Mouse (Mus musculus): ENCODE data around the gene Ndufv1. TPM values are rescaled to one million over a fixed set of nuclear protein-coding genes. Genes with fewer than 3 reads are reported as not detected.
"Not testable (repeated sequence)": the region's sequence is repeated elsewhere in the genome, so short reads cannot be mapped to it uniquely, and the experiment has no call there.

Ndufv1 gene
- polyA plus RNA-seq (2012; rRNA removed), result 145 and 173 TPM in 2 replicates

DNA sequence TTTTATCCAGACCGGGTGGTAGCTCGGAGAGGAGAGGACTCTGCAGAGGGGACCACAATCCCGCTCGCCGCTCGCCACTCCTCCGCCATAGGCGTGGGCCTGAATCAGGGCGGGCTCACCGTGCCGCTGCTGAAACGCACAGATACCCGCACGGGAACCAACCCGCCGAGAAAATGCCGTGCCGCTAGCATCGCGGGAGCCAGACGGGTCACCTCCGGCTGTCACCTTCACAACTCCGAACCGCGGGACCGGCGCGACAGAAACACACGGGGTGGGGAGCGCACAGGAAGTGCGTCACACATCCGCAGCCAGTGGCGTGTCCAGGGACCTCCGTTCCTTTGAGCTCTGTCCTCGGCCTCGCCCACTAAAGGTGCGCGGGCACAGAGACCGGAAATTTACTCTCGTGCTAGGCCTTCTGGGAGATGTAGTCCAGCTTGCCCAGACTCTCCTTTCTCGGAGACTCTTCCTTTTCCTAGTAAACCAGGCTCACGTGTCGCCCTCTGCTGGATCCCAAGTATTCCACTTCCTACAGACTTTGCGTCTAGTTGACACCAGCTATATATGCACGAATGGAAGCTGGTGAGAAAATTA lies at the start of gene Ndufv1:
TSS of gene Ndufv1 (minus strand) at position 375 of the 591 bp plus-strand sequence.
- Histone ChIP-seq H3K4me1 (ENCODE audit: control insufficient read depth, insufficient read depth, low read length) (peaks cover 7% of the 10 kb centered on the region), H3K27ac (ENCODE audit: control insufficient read depth, insufficient read depth, low read depth, low read length) (peak within 1 kb of the TSS; percentile 25; the same call in 1 of the 2 replicates), H3K27me3 (ENCODE audit: control insufficient read depth, insufficient read depth, low read length) (no peaks in the 10 kb centered on the region), H3K36me3 (ENCODE audit: control insufficient read depth, insufficient read depth, low read length) (no peaks in the 10 kb centered on the region; the same call in 1 of the 2 replicates), H3K4me3 (ENCODE audit: control insufficient read depth, low read depth, low read length) (peak within 1 kb of the TSS; percentile 89)
- peak; percentile 28; the same call in 1 of the 2 replicates for TF ChIP-seq CTCF (IDR thresholded peaks at IDR 0.05; ENCODE audit: control insufficient read depth, insufficient read depth, insufficient replicate concordance, low read depth, low read length)
- TF ChIP-seq POLR2A (IDR thresholded peaks at IDR 0.05; ENCODE audit: control insufficient read depth, low read depth, low read length), result peak; percentile 77

DNA sequence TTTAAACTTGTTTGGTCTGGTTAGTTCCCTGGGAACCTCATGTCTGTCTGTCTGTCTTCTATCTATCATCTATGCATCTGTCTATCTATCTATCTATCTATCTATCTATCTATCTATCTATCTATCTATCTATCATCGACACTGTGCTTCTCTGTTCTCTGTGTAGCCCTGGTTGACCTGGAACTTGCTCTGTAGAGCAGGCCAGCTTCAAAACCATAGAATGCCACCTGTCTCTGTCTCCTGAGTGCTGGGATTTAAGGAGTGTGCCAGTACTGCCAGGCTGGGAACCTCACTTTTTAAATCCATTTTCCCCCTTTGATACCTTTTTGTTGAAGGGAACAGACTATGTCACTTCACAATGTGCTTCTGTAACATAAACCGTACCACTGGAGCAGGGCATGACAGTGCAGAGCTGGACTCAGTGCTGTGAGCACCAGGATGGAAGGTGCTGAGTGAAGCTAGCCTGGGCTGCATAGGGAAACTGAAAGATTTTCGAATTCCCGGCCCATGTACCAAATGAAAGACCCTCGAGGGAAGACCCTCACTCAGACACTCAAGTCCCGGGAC lies 48.4 kb upstream of the Ndufv1 start:
- Histone ChIP-seq H3K27ac (ENCODE audit: control insufficient read depth, insufficient read depth, low read depth, low read length) (no peak overlapping the region), H3K4me3 (ENCODE audit: control insufficient read depth, low read depth, low read length) (no peak overlapping the region), H3K27me3 (ENCODE audit: control insufficient read depth, insufficient read depth, low read length) (no peaks in the 10 kb centered on the region), H3K4me1 (ENCODE audit: control insufficient read depth, insufficient read depth, low read length) (no peaks in the 10 kb centered on the region), H3K36me3 (ENCODE audit: control insufficient read depth, insufficient read depth, low read length) (no peaks in the 10 kb centered on the region)
- TF ChIP-seq POLR2A (IDR thresholded peaks at IDR 0.05; ENCODE audit: control insufficient read depth, low read depth, low read length), result no peak
- no peak for TF ChIP-seq CTCF (IDR thresholded peaks at IDR 0.05; ENCODE audit: control insufficient read depth, insufficient read depth, insufficient replicate concordance, low read depth, low read length)

DNA sequence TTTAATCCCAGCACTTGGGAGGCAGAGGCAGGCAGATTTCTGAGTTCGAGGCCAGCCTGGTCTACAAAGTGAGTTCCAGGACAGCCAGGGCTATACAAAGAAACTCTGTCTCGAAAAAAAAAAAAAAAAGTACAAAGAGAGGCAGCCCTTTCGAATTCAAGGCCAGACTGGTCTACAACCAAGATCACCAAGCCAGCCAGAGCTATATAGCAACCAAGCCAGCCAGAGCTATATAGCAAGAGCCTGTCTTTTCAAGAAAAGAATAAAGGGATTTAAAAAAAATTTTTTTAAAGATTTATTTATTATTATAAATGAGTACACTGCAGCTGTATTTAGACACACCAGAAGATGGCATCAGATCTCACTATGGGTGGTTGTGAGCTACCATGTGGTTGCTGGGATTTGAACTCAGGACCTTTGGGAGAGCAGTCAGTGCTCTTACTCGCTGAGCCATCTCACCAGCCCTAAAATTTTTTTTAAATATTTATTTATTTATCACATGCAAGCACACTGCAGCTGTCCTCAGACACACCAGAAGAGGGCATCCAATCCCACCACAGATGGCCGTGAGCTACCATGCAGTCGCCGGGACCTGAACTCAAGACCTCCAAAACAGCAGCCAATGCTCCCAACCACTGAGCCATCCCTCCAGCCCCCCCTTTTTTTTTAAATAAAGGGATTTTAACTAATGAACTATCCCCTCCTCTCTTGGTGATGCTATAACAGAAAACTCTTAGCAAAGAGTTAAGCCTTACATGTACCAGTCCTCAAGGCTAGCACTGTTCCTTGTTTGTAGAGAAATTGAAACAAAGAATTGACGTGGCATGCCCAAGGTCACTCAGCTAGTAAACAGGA lies 47.7 kb upstream of the Ndufv1 start:
- H3K36me3 ChIP-seq (ENCODE audit: control insufficient read depth, insufficient read depth, low read length); H3K27me3 ChIP-seq (ENCODE audit: control insufficient read depth, insufficient read depth, low read length); H3K4me3 ChIP-seq (ENCODE audit: control insufficient read depth, low read depth, low read length); H3K4me1 ChIP-seq (ENCODE audit: control insufficient read depth, insufficient read depth, low read length); H3K27ac ChIP-seq (ENCODE audit: control insufficient read depth, insufficient read depth, low read depth, low read length): not testable (repeated sequence)

DNA sequence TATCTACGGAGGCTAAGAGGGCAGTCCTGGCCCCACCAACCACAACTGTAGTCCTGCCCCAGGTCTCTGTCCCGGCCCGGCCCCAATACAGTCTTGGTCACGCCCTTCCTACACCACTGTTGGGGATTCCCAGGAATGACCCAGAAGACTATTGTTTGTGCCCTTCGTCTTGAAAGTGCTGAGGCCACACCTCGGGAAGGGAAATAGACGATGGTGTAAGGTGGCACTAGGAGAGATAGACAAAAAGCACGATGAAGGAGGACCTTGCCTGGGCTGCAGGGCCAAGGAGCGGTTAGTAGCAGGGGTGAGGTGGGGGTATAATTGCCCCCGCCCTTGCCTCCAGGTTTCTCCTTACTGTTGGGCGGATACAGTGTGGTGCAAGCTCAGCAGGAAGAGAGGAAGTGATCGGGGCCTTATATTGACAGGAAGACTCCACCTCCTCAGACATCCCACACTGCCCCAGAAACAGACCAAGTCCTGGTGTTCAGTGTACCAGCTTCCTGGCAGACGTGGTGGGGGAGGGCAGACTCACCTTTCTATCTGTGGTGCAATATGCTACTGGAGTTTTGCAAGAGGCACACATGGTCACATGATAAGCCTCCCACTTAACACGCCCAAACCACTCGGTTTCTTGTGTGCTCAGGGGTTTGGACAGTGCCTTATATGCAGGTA lies 46.6 kb upstream of the Ndufv1 start, which contains the start of gene Gstp3:
TSS of gene Gstp3 (minus strand) at position 501 of the 672 bp plus-strand sequence.
- Histone ChIP-seq H3K4me3 (ENCODE audit: control insufficient read depth, low read depth, low read length) (no peak within 1 kb of the TSS), H3K27me3 (ENCODE audit: control insufficient read depth, insufficient read depth, low read length) (no peaks in the 10 kb centered on the region), H3K27ac (ENCODE audit: control insufficient read depth, insufficient read depth, low read depth, low read length) (no peak within 1 kb of the TSS), H3K36me3 (ENCODE audit: control insufficient read depth, insufficient read depth, low read length) (no peaks in the 10 kb centered on the region), H3K4me1 (ENCODE audit: control insufficient read depth, insufficient read depth, low read length) (no peaks in the 10 kb centered on the region)
- TF ChIP-seq POLR2A (IDR thresholded peaks at IDR 0.05; ENCODE audit: control insufficient read depth, low read depth, low read length) (no peak), CTCF (IDR thresholded peaks at IDR 0.05; ENCODE audit: control insufficient read depth, insufficient read depth, insufficient replicate concordance, low read depth, low read length) (no peak)

DNA sequence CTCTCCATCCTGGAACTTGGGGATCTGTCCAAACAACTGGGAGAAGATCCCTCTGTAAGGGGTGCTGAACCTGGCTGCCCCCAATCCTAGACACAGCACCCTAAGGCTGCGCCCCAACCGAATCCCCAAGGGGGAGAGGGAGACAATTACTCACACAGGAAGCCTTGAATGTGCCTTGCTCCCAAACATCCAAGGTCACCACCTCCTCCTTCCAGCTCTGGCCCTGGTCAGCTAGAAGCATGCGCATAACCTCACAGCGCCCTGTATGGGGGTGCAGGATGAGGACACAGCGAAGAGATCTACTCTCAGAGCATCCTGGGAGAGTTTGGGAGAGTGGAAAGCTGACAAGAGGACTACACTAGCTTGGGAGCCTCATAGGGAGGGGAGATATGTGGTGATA lies 46.0 kb upstream of the Ndufv1 start:
- no peak overlapping the region for H3K27ac ChIP-seq (ENCODE audit: control insufficient read depth, insufficient read depth, low read depth, low read length)
- no peak overlapping the region for H3K4me3 ChIP-seq (ENCODE audit: control insufficient read depth, low read depth, low read length)
- TF ChIP-seq CTCF (IDR thresholded peaks at IDR 0.05; ENCODE audit: control insufficient read depth, insufficient read depth, insufficient replicate concordance, low read depth, low read length) (no peak), POLR2A (IDR thresholded peaks at IDR 0.05; ENCODE audit: control insufficient read depth, low read depth, low read length) (no peak)
- no peaks in the 10 kb centered on the region for H3K36me3 ChIP-seq (ENCODE audit: control insufficient read depth, insufficient read depth, low read length)
- H3K4me1 ChIP-seq (ENCODE audit: control insufficient read depth, insufficient read depth, low read length), result no peaks in the 10 kb centered on the region
- H3K27me3 ChIP-seq (ENCODE audit: control insufficient read depth, insufficient read depth, low read length), result no peaks in the 10 kb centered on the region

DNA sequence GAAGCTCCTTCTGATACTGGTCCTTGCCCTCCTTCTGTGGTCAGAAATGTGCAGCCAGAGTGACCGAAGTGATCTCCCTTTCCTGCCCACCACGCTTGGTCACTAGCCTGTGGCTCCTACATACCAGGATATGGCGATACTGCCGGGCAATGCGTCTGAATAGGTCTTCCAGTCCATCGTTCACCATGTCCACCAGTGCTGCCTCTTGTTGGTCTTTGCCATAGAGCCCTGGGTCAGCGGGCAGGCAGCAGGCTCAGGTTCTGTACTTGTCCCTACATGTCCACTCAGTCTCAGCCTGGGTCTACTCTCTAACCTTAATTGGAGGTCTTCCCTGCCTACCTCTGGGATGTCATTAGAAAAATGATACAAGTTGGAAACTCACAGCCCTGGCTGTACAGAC lies 45.4 kb upstream of the Ndufv1 start:
- Histone ChIP-seq H3K36me3 (ENCODE audit: control insufficient read depth, insufficient read depth, low read length) (no peaks in the 10 kb centered on the region), H3K4me3 (ENCODE audit: control insufficient read depth, low read depth, low read length) (no peak overlapping the region), H3K27me3 (ENCODE audit: control insufficient read depth, insufficient read depth, low read length) (no peaks in the 10 kb centered on the region), H3K27ac (ENCODE audit: control insufficient read depth, insufficient read depth, low read depth, low read length) (no peak overlapping the region), H3K4me1 (ENCODE audit: control insufficient read depth, insufficient read depth, low read length) (no peaks in the 10 kb centered on the region)
- TF ChIP-seq CTCF (IDR thresholded peaks at IDR 0.05; ENCODE audit: control insufficient read depth, insufficient read depth, insufficient replicate concordance, low read depth, low read length) (no peak), POLR2A (IDR thresholded peaks at IDR 0.05; ENCODE audit: control insufficient read depth, low read depth, low read length) (no peak)

DNA sequence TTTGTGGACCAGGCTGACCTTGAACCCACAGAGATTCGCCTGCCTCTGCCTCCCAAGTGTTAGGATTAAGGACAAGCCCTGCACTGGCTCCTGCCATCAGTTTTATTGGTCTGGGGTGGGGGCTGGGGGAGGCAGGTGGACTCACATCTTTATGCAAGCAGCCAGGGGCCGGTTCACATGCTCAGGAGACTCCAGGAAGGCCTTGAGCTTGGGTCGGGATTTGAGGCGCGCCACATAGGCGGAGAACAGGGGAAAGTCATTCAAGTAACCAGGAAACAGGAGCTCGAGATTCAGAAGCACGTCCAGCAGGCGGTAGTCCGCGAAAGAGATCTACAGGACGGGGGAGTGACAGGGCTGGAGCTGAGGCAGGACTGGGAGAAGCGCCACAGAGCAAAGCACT lies 44.8 kb upstream of the Ndufv1 start:
- Histone ChIP-seq H3K36me3 (ENCODE audit: control insufficient read depth, insufficient read depth, low read length) (no peaks in the 10 kb centered on the region), H3K4me1 (ENCODE audit: control insufficient read depth, insufficient read depth, low read length) (no peaks in the 10 kb centered on the region), H3K4me3 (ENCODE audit: control insufficient read depth, low read depth, low read length) (no peak overlapping the region), H3K27ac (ENCODE audit: control insufficient read depth, insufficient read depth, low read depth, low read length) (no peak overlapping the region), H3K27me3 (ENCODE audit: control insufficient read depth, insufficient read depth, low read length) (no peaks in the 10 kb centered on the region)
- TF ChIP-seq CTCF (IDR thresholded peaks at IDR 0.05; ENCODE audit: control insufficient read depth, insufficient read depth, insufficient replicate concordance, low read depth, low read length), result no peak
- no peak for TF ChIP-seq POLR2A (IDR thresholded peaks at IDR 0.05; ENCODE audit: control insufficient read depth, low read depth, low read length)

Data from testis, adult 2 months (tissue).